Mouse (Mus musculus) lung, postnatal 25 days (tissue): ENCODE results near the gene Trim58.

Experiments
- DNase-seq: peaks from one replicate; pipeline ENCODE4 v3.0.0; 2022; ENCODE audit warnings: low spot score

Trim58 gene

GRCm38 (mm10) chr11:58643350-58643749, 3.1 kb downstream of the Trim58 start:
- no peak for DNase-seq

DNA sequence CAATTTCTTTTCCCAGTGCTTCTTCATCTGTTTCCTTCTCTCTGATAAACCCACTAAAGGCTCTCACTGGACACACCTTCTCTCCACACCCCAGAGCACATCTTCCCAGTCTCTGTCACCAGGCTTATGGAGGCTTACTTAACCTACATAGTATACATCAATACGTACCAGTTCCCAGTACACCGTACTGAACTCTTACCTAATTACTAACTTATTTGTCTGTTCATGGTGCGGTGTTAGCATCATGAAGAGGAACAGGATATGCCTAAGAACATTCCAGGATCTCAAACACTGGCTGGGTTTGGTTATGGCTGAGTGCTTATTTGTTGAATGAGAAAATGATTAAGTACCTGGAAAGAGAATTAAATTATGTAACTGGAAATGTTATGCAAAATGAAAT, 14.9 kb downstream of the Trim58 start:
- no peak for DNase-seq

DNA sequence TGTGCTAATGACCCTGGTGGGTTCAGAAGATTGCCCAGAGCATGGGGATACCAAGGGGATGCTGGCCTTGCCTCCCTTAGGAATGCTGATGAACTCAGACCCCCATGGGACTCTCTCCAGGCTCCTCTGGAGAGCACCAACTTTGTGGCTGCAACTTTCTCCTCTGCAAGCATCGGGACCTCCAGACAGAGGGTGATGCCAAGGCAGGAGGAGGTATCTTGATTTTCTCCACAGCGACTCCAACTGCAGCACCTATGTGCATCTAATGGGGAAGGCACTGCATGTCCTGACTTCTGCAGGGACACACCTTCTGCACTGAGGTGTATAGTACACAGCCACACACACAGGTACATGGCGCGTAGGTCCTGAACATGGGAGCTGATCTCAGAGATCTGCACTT, 18.3 kb downstream of the Trim58 start, which contains the start of gene Olfr322:
TSS of gene Olfr322 (plus strand) at position 187 of the 400 bp plus-strand sequence.
- DNase-seq: no peak

- DNase-seq: no peak
Observed at GRCm38 (mm10) chr11:58669252-58669651, 29.0 kb downstream of the Trim58 start.

- DNase-seq: no peak
Observed at GRCm38 (mm10) chr11:58671825-58672224, 31.6 kb downstream of the Trim58 start.

DNA sequence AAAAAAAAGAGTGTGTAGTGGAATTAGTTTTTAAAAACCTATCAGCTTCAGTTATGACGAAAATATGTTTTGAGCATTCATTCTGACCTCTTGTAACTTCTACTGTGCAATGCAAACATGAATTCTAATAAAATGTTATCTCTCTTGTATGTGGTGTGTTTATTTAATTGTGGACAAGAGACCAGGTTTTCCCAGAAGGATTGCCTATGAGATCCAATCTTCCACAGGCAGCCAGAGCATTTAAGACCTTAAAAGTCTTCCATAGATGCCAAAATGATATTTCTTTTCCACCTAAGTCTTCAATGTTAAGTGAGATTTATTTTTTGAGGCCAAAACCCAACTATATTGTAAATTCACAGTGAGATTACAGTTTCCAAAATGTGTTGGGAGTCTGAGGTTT, 40.5 kb downstream of the Trim58 start, which contains the start of gene Olfr320:
TSS of gene Olfr320 (plus strand) at position 301 of the 400 bp plus-strand sequence.
- DNase-seq: no peak

GRCm38 (mm10) chr11:58698862-58699261, 58.6 kb downstream of the Trim58 start, which contains the start of gene Olfr319:
Olfr319 (plus strand) TSS chr11:58699162.
- DNase-seq: no peak
